Comparison of ENCODE assay signal across 9 mouse cellular contexts in genomic region chr3:122312078-122312477, GRCm38 (mm10). TPM values are rescaled to one million over a fixed set of nuclear protein-coding genes. Genes with fewer than 3 reads are reported as not detected.
DNase-seq lines count a peak whose midpoint lies in the region; ATAC-seq and TF ChIP-seq lines count a peak whose summit lies in the region.
"Had no signal": no experiment of that assay in that cellular context is flagged by ENCODE, and none has a peak within 500 bp of the region (broad histone marks: within the 10 kb centered on the region; RNA-seq: fewer than 3 reads in every experiment).

No protein-coding gene starts in this region.

- peak; percentile 20; the same call in 1 of the 2 replicates for ATAC-seq in intestine, postnatal 0 days
- ATAC-seq in neural tube, embryonic 11.5 days (ENCODE audit: insufficient read depth, low FRiP score, low TSS enrichment), result 0 out of 2 replicates have a peak, but pooled peaks have one; percentile 36

- intact Hi-C loops in heart, adult 2 months (cut with DNase I), result loop anchor here (1.0 to 5.0 kb wide), 3 partner anchors 110 to 326 kb away; no protein-coding TSS in a partner anchor
- intact Hi-C loops in heart, postnatal 25 days (cut with DNase I), result loop anchor here (1.0 to 5.0 kb wide), 4 partner anchors 49 to 326 kb away; no protein-coding TSS in a partner anchor

- peak; percentile 99 for TF ChIP-seq CTCF in heart, adult 2 months (IDR thresholded peaks at IDR 0.05)
- TF ChIP-seq CTCF in intestine, postnatal 0 days (IDR thresholded peaks at IDR 0.05; ENCODE audit: low read depth), result peak; percentile 98
- TF ChIP-seq CTCF in liver, adult 2 months (IDR thresholded peaks at IDR 0.05; ENCODE audit: low read depth, low read length), result peak; percentile 74

- H3K79me2 ChIP-seq in heart, adult 2 months (replicated peaks; ENCODE audit: control insufficient read depth, insufficient read depth, low read length), result no peaks in the 10 kb centered on the region
- H3K79me2 ChIP-seq in liver, adult 2 months (ENCODE audit: control insufficient read depth, insufficient read depth, low read length), result no peaks in the 10 kb centered on the region

- peak; percentile 58; the same call in 1 of the 2 replicates for TF ChIP-seq EP300 in heart, adult 2 months (IDR thresholded peaks at IDR 0.05; ENCODE audit: insufficient read depth, low read depth, low read length)

- peak; percentile 76 to 90 for DNase-seq in heart, adult 2 months
- no peak for DNase-seq in heart, postnatal 25 days (ENCODE audit: low spot score)
- DNase-seq in cerebellum, adult 8-10 months, result peak; percentile 87
- peak; percentile 62 to 94 for DNase-seq in frontal cortex, adult 2 months (ENCODE audit: extremely low spot score in 1 of 2, low spot score in 1 of 2)
- peak; percentile 71 for DNase-seq in liver, adult 2 months (ENCODE audit: extremely low read depth, low read depth, low spot score)
- DNase-seq in neural tube, embryonic 11.5 days (ENCODE audit: low spot score), result peak; percentile 87
- DNase-seq in splenic B cell, adult 2 months (ENCODE audit: low read depth, low spot score), result peak; percentile 85

- H3K9me3 ChIP-seq in intestine, postnatal 0 days (ENCODE audit: control insufficient read depth), result no peaks in the 10 kb centered on the region
- no peaks in the 10 kb centered on the region for H3K9me3 ChIP-seq in neural tube, embryonic 11.5 days (ENCODE audit: control insufficient read depth, low read length)

- no peaks in the 10 kb centered on the region for H3K27me3 ChIP-seq in heart, adult 2 months (ENCODE audit: control insufficient read depth, insufficient read depth, low read length)
- no peaks in the 10 kb centered on the region for H3K27me3 ChIP-seq in intestine, postnatal 0 days (replicated peaks; ENCODE audit: control insufficient read depth, insufficient read depth, low read length)
- H3K27me3 ChIP-seq in liver, adult 2 months (ENCODE audit: control insufficient read depth, insufficient read depth, low read length), result no peaks in the 10 kb centered on the region
- H3K27me3 ChIP-seq in neural tube, embryonic 11.5 days (ENCODE audit: control insufficient read depth, insufficient read depth, low read length), result no peaks in the 10 kb centered on the region
- no peaks in the 10 kb centered on the region for H3K27me3 ChIP-seq in splenic B cell, adult 2 months (ENCODE audit: control insufficient read depth, insufficient read depth, low read length, poor library complexity, severe bottlenecking)

- WGBS in heart, adult 2 months, result 24% methylated on average over 2 of the region's 2 CpGs
- 18% methylated on average over 2 of the region's 2 CpGs for WGBS in intestine, postnatal 0 days
- 14% methylated on average over 2 of the region's 2 CpGs for WGBS in liver, adult 2 months
- 17% methylated on average over 2 of the region's 2 CpGs for WGBS in neural tube, embryonic 11.5 days

- no peak overlapping the region for H3K9ac ChIP-seq in heart, adult 2 months (ENCODE audit: low read depth, low read length)
- H3K9ac ChIP-seq in intestine, postnatal 0 days (ENCODE audit: low read depth, low read length), result no peak overlapping the region
- no peak overlapping the region for H3K9ac ChIP-seq in liver, adult 2 months (ENCODE audit: low read depth, low read length)
- H3K9ac ChIP-seq in neural tube, embryonic 11.5 days (ENCODE audit: low read length), result no peak overlapping the region

- no peaks in the 10 kb centered on the region for H3K36me3 ChIP-seq in heart, adult 2 months (ENCODE audit: control insufficient read depth, insufficient read depth, low read length)
- no peaks in the 10 kb centered on the region for H3K36me3 ChIP-seq in intestine, postnatal 0 days (ENCODE audit: control insufficient read depth, insufficient read depth)
- H3K36me3 ChIP-seq in liver, adult 2 months (ENCODE audit: control insufficient read depth, insufficient read depth, low read length), result no peaks in the 10 kb centered on the region
- H3K36me3 ChIP-seq in neural tube, embryonic 11.5 days (ENCODE audit: control insufficient read depth, insufficient read depth, low read length), result no peaks in the 10 kb centered on the region
- no peaks in the 10 kb centered on the region for H3K36me3 ChIP-seq in splenic B cell, adult 2 months (ENCODE audit: control insufficient read depth, insufficient read depth, low read length, poor library complexity, severe bottlenecking)

- H3K27ac ChIP-seq in heart, adult 2 months, result no peak overlapping the region
- no peak overlapping the region for H3K27ac ChIP-seq in intestine, postnatal 0 days (ENCODE audit: low read depth, low read length)
- H3K27ac ChIP-seq in liver, adult 2 months (replicated peaks; ENCODE audit: insufficient read depth, low read depth, low read length), result no peak overlapping the region
- H3K27ac ChIP-seq in neural tube, embryonic 11.5 days (ENCODE audit: low read depth, low read length), result no peak overlapping the region
- H3K27ac ChIP-seq: macrophage had no signal

- no peak overlapping the region for H3K4me2 ChIP-seq in intestine, postnatal 0 days (replicated peaks; ENCODE audit: low read depth)
- no peak overlapping the region for H3K4me2 ChIP-seq in neural tube, embryonic 11.5 days (ENCODE audit: low read depth)

- H3K4me3 ChIP-seq in heart, adult 2 months, result no peak overlapping the region
- no peak overlapping the region for H3K4me3 ChIP-seq in intestine, postnatal 0 days (ENCODE audit: low read depth, low read length)
- no peak overlapping the region for H3K4me3 ChIP-seq in liver, adult 2 months (ENCODE audit: insufficient read depth, low read depth, low read length)
- no peak overlapping the region for H3K4me3 ChIP-seq in neural tube, embryonic 11.5 days (ENCODE audit: low read depth, low read length)

- TF ChIP-seq POLR2A in heart, adult 2 months (IDR thresholded peaks at IDR 0.05; ENCODE audit: insufficient read depth, low read depth, low read length), result no peak
- no peak for TF ChIP-seq POLR2A in liver, adult 2 months (IDR thresholded peaks at IDR 0.05; ENCODE audit: extremely low read depth, insufficient read depth, low read length)

- H3K4me1 ChIP-seq in heart, adult 2 months (ENCODE audit: control insufficient read depth, insufficient read depth, low read length), result peaks cover 2% of the 10 kb centered on the region; the same call in 1 of the 2 replicates
- H3K4me1 ChIP-seq in intestine, postnatal 0 days (replicated peaks; ENCODE audit: control insufficient read depth, insufficient read depth, low read length), result 0 out of 2 replicates have a peak, but pooled peaks cover 3% of the 10 kb centered on the region
- peaks cover 4% of the 10 kb centered on the region; the same call in 1 of the 2 replicates for H3K4me1 ChIP-seq in liver, adult 2 months (ENCODE audit: control insufficient read depth, insufficient read depth, low read length)
- no peaks in the 10 kb centered on the region for H3K4me1 ChIP-seq in neural tube, embryonic 11.5 days (ENCODE audit: control insufficient read depth, insufficient read depth, low read length)

RNA-seq across cellular contexts. Expression of gene Bcar3, which starts 18.1 kb away (rescaled TPM):
- 1 to 10 TPM; 4.7 to 7.5 TPM for total RNA-seq in heart, adult 2 months (2021)
- 10.0 and 10.2 TPM in 2 replicates for polyA plus RNA-seq in heart, adult 2 months (2012; rRNA removed)
- total RNA-seq in heart, postnatal 25 days (2021), result 1 to 10 TPM; 6.4 to 7.2 TPM
- 19.0 and 19.4 TPM in 2 replicates for polyA plus RNA-seq in frontal cortex, adult 2 months (2012; rRNA removed)
- polyA plus RNA-seq in intestine, postnatal 0 days (2015; fragmentation: Nextera tagmentation; extraction: Ambion mirVana), result 33.5 and 33.8 TPM in 2 replicates
- 44.4 and 69.3 TPM in 2 replicates for total RNA-seq in liver, adult 2 months (2014; rRNA removed)
- 45.5 and 67.3 TPM in 2 replicates for polyA plus RNA-seq in liver, adult 2 months (2012; rRNA removed)
- 12.4 and 14.9 TPM in 2 replicates for polyA plus RNA-seq in neural tube, embryonic 11.5 days (2014; fragmentation: Nextera tagmentation; extraction: Ambion mirVana)

RNA-seq across cellular contexts. Expression of gene Dnttip2, which starts 37.9 kb away (rescaled TPM):
- total RNA-seq in heart, adult 2 months (2021), result 10 to 100 TPM; 25.7 to 25.8 TPM
- 6.9 and 11.1 TPM in 2 replicates for polyA plus RNA-seq in heart, adult 2 months (2012; rRNA removed)
- 10 to 100 TPM; 23.8 to 26.0 TPM for total RNA-seq in heart, postnatal 25 days (2021)
- 17.8 and 21.0 TPM in 2 replicates for polyA plus RNA-seq in frontal cortex, adult 2 months (2012; rRNA removed)
- polyA plus RNA-seq in intestine, postnatal 0 days (2015; fragmentation: Nextera tagmentation; extraction: Ambion mirVana), result 42.4 and 44.9 TPM in 2 replicates
- 14.5 and 17.7 TPM in 2 replicates for total RNA-seq in liver, adult 2 months (2014; rRNA removed)
- 3.6 and 4.0 TPM in 2 replicates for polyA plus RNA-seq in liver, adult 2 months (2012; rRNA removed)
- polyA plus RNA-seq in neural tube, embryonic 11.5 days (2014; fragmentation: Nextera tagmentation; extraction: Ambion mirVana), result 83.2 and 87.4 TPM in 2 replicates
